Comparison of ENCODE assay signal across 34 mouse cellular contexts in the genomic region with DNA sequence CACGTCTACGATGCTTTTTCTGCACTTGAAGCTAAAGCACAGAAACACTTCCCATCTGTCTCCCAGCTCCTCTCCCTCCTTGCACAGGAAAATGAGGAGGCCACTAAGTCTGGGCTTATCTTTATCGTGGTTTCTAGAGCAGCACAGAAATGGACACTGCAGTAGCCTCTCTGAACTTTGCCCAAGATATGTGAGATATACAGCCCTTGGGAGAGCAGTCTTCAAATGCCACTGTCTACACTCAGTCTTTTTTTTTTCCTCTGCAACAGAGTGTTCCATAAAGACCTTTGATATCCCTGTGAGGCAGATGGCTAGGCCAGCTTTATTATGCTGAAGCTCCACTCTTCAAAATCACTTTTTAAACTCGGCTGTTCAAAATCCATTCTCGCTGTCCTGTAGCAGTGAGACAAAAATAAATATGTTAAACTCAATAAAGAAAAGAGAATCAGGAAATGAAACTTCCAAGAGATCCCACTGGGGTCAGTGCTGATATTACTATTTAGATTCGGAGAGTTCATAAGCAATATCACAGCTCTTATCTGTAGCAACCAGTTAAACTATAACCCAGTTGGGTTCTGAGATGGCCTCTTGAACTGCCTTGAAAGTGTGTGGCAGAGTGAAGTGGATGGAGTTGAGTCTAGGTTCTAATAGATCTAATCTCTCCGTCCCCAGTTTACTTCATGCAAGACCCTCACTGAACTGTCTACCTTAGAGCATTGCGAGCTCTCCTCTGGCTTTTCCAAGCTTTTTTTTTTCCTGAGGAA. TPM values are rescaled to one million over a fixed set of nuclear protein-coding genes. Genes with fewer than 3 reads are reported as not detected.
DNase-seq lines count a peak whose midpoint lies in the region; ATAC-seq and TF ChIP-seq lines count a peak whose summit lies in the region.
"Had no signal": no experiment of that assay in that cellular context is flagged by ENCODE, and none has a peak within 500 bp of the region (broad histone marks: within the 10 kb centered on the region; RNA-seq: fewer than 3 reads in every experiment).

No protein-coding gene starts in this region.

- H3K36me3 ChIP-seq in kidney, embryonic 14.5 days (ENCODE audit: control insufficient read depth, insufficient read depth, low read length): no peaks in the 10 kb centered on the region
- H3K36me3 ChIP-seq in lung, embryonic 16.5 days (ENCODE audit: control insufficient read depth, insufficient read depth, low read length): no peaks in the 10 kb centered on the region
- H3K36me3 ChIP-seq in liver, postnatal 0 days (replicated peaks; ENCODE audit: insufficient read depth, low read length): peaks cover 43% of the 10 kb centered on the region
- H3K36me3 ChIP-seq in forebrain, embryonic 14.5 days (ENCODE audit: control insufficient read depth, insufficient read depth, low read length): no peaks in the 10 kb centered on the region
- H3K36me3 ChIP-seq: embryonic facial prominence, embryonic 10.5 days; forebrain, embryonic 15.5 days; heart, embryonic 10.5 days; heart, embryonic 15.5 days; hindbrain, embryonic 12.5 days; limb, embryonic 10.5 days; midbrain, embryonic 12.5 days; neural tube, embryonic 13.5 days had no signal

- WGBS in kidney, embryonic 14.5 days: 73% methylated on average over 8 of the region's 8 CpGs
- WGBS in lung, embryonic 16.5 days: 45% methylated on average over 8 of the region's 8 CpGs
- 52% methylated on average over 8 of the region's 8 CpGs for WGBS in liver, postnatal 0 days (ENCODE audit: insufficient replicate concordance)
- WGBS in forebrain, embryonic 14.5 days: 90% methylated on average over 8 of the region's 8 CpGs

- H3K9ac ChIP-seq in kidney, embryonic 14.5 days (ENCODE audit: low read depth, low read length): no peak overlapping the region
- no peak overlapping the region for H3K9ac ChIP-seq in lung, embryonic 16.5 days (ENCODE audit: low read length)
- H3K9ac ChIP-seq in liver, postnatal 0 days (replicated peaks): no peak overlapping the region
- H3K9ac ChIP-seq in forebrain, embryonic 14.5 days (ENCODE audit: low read length): no peak overlapping the region
- H3K9ac ChIP-seq: embryonic facial prominence, embryonic 15.5 days; forebrain, embryonic 15.5 days; heart, embryonic 15.5 days; hindbrain, embryonic 12.5 days; limb, embryonic 15.5 days; midbrain, embryonic 12.5 days; neural tube, embryonic 13.5 days had no signal

- no peak for ATAC-seq in kidney, embryonic 14.5 days (ENCODE audit: low FRiP score, low TSS enrichment)
- ATAC-seq in lung, embryonic 16.5 days (ENCODE audit: low read depth): peak; percentile 49
- peak; percentile 8; the same call in 1 of the 2 replicates for ATAC-seq in liver, postnatal 0 days
- no peak for ATAC-seq in forebrain, embryonic 14.5 days
- ATAC-seq: activated CD4-positive, CD25-positive, alpha-beta regulatory T cell, adult 4 months; forebrain, embryonic 15.5 days; hindbrain, postnatal 0 days had no signal

- DNase-seq in kidney, postnatal 25 days: no peak
- DNase-seq in lung, postnatal 25 days (ENCODE audit: low spot score): no peak
- DNase-seq in liver, postnatal 0 days: no peak
- no peak for DNase-seq in thymus, postnatal 10 days (ENCODE audit: low spot score in 2 of 2)
- no peak for DNase-seq in spleen, postnatal 10 days (ENCODE audit: low spot score in 2 of 2)
- DNase-seq in forebrain, embryonic 14.5 days (ENCODE audit: low spot score): no peak
- DNase-seq: adrenal gland, adult 2 months; adrenal gland, postnatal 36 days; cerebellum, adult 2 months; cerebellum, postnatal 25 days; gastrocnemius, postnatal 25 days; heart, adult 11 months; kidney, adult 18-20 months; kidney, postnatal 10 days; layer of hippocampus, adult 9-11 months; lung, adult 2 months; lung, postnatal 4 days; thymus, postnatal 14 days had no signal

- H3K4me2 ChIP-seq in kidney, embryonic 14.5 days (replicated peaks; ENCODE audit: low read depth, low read length): no peak overlapping the region
- H3K4me2 ChIP-seq in lung, embryonic 16.5 days (ENCODE audit: low read depth, low read length): no peak overlapping the region
- no peak overlapping the region for H3K4me2 ChIP-seq in liver, postnatal 0 days (ENCODE audit: low read depth, low read length)
- no peak overlapping the region for H3K4me2 ChIP-seq in forebrain, embryonic 14.5 days (ENCODE audit: low read length)
- H3K4me2 ChIP-seq: embryonic facial prominence, embryonic 15.5 days; forebrain, embryonic 15.5 days; heart, embryonic 15.5 days; hindbrain, embryonic 12.5 days; limb, embryonic 15.5 days; midbrain, embryonic 12.5 days; neural tube, embryonic 13.5 days had no signal

- peak overlapping the region; percentile 14; the same call in 1 of the 2 replicates for H3K27ac ChIP-seq in kidney, embryonic 14.5 days (ENCODE audit: low read depth, low read length)
- H3K27ac ChIP-seq in lung, embryonic 16.5 days (ENCODE audit: low read length): no peak overlapping the region
- no peak overlapping the region for H3K27ac ChIP-seq in liver, postnatal 0 days (ENCODE audit: low read depth)
- no peak overlapping the region for H3K27ac ChIP-seq in forebrain, embryonic 14.5 days (ENCODE audit: low read depth, low read length)
- H3K27ac ChIP-seq: embryonic facial prominence, embryonic 10.5 days; embryonic facial prominence, embryonic 15.5 days; forebrain, embryonic 15.5 days; heart, embryonic 10.5 days; heart, embryonic 15.5 days; hindbrain, embryonic 12.5 days; hindbrain, postnatal 0 days; limb, embryonic 10.5 days; limb, embryonic 15.5 days; midbrain, embryonic 12.5 days; neural tube, embryonic 13.5 days had no signal

- no peak for TF ChIP-seq EP300 in liver, postnatal 0 days (IDR thresholded peaks at IDR 0.05; ENCODE audit: low read depth)

- H3K4me3 ChIP-seq in kidney, embryonic 14.5 days (ENCODE audit: low read length): no peak overlapping the region
- H3K4me3 ChIP-seq in lung, embryonic 16.5 days (ENCODE audit: low read length): no peak overlapping the region
- no peak overlapping the region for H3K4me3 ChIP-seq in liver, postnatal 0 days (ENCODE audit: low read depth, low read length)
- no peak overlapping the region for H3K4me3 ChIP-seq in forebrain, embryonic 14.5 days (ENCODE audit: low read depth, low read length)
- H3K4me3 ChIP-seq: embryonic facial prominence, embryonic 10.5 days; embryonic facial prominence, embryonic 15.5 days; forebrain, embryonic 15.5 days; heart, embryonic 10.5 days; heart, embryonic 15.5 days; hindbrain, embryonic 12.5 days; limb, embryonic 10.5 days; limb, embryonic 15.5 days; megakaryocyte, embryonic 14.5 days; midbrain, embryonic 12.5 days; neural tube, embryonic 13.5 days had no signal

- no peaks in the 10 kb centered on the region for H3K9me3 ChIP-seq in kidney, embryonic 14.5 days (ENCODE audit: control insufficient read depth, low read length)
- no peaks in the 10 kb centered on the region for H3K9me3 ChIP-seq in lung, embryonic 16.5 days (ENCODE audit: control insufficient read depth, low read length)
- H3K9me3 ChIP-seq in liver, postnatal 0 days (ENCODE audit: low read length): no peaks in the 10 kb centered on the region
- H3K9me3 ChIP-seq in forebrain, embryonic 14.5 days (replicated peaks; ENCODE audit: control insufficient read depth, low read length): no peaks in the 10 kb centered on the region
- H3K9me3 ChIP-seq: embryonic facial prominence, embryonic 10.5 days; embryonic facial prominence, embryonic 15.5 days; forebrain, embryonic 15.5 days; heart, embryonic 10.5 days; heart, embryonic 15.5 days; hindbrain, embryonic 12.5 days; limb, embryonic 10.5 days; limb, embryonic 15.5 days; megakaryocyte, embryonic 14.5 days; midbrain, embryonic 12.5 days; neural tube, embryonic 13.5 days had no signal

- no peak for TF ChIP-seq CTCF in liver, postnatal 0 days (IDR thresholded peaks at IDR 0.05; ENCODE audit: low read depth)

- no peaks in the 10 kb centered on the region for H3K27me3 ChIP-seq in kidney, embryonic 14.5 days (ENCODE audit: control insufficient read depth, insufficient read depth, low read length)
- no peaks in the 10 kb centered on the region for H3K27me3 ChIP-seq in lung, embryonic 16.5 days (ENCODE audit: control insufficient read depth, insufficient read depth, low read depth, low read length)
- H3K27me3 ChIP-seq in liver, postnatal 0 days (ENCODE audit: insufficient read depth, low read length): no peaks in the 10 kb centered on the region
- no peaks in the 10 kb centered on the region for H3K27me3 ChIP-seq in forebrain, embryonic 14.5 days (replicated peaks; ENCODE audit: control insufficient read depth, insufficient read depth, low read length)
- H3K27me3 ChIP-seq: CH12.LX; embryonic facial prominence, embryonic 15.5 days; forebrain, embryonic 15.5 days; heart, embryonic 15.5 days; hindbrain, embryonic 12.5 days; limb, embryonic 15.5 days; midbrain, embryonic 12.5 days; neural tube, embryonic 13.5 days had no signal

- H3K4me1 ChIP-seq in kidney, embryonic 14.5 days (ENCODE audit: control insufficient read depth, insufficient read depth, low read length): no peaks in the 10 kb centered on the region
- 0 out of 2 replicates have a peak, but pooled peaks cover under 1% of the 10 kb centered on the region for H3K4me1 ChIP-seq in lung, embryonic 16.5 days (replicated peaks; ENCODE audit: control insufficient read depth, insufficient read depth, low read length)
- H3K4me1 ChIP-seq in liver, postnatal 0 days (ENCODE audit: insufficient read depth): peaks cover 5% of the 10 kb centered on the region
- no peaks in the 10 kb centered on the region for H3K4me1 ChIP-seq in forebrain, embryonic 14.5 days (ENCODE audit: control insufficient read depth, insufficient read depth, low read length)
- H3K4me1 ChIP-seq: forebrain, embryonic 15.5 days; hindbrain, embryonic 12.5 days; midbrain, embryonic 12.5 days; neural tube, embryonic 13.5 days had no signal

RNA-seq across cellular contexts. Expression of gene Fbxo48, which starts 50.3 kb away (rescaled TPM):
- polyA plus RNA-seq in kidney, embryonic 14.5 days (2014; fragmentation: Nextera tagmentation; extraction: Ambion mirVana): 1.7 and 2.3 TPM in 2 replicates
- 1.4 TPM in 2 replicates for polyA plus RNA-seq in lung, embryonic 16.5 days (2015; fragmentation: Nextera tagmentation; extraction: Ambion mirVana)
- polyA plus RNA-seq in liver, postnatal 0 days (2015; fragmentation: Nextera tagmentation; extraction: Ambion mirVana): 0.75 TPM in 2 replicates
- 0.77 and 1.6 TPM in 2 replicates for polyA plus RNA-seq in forebrain, embryonic 14.5 days (2014; fragmentation: Nextera tagmentation; extraction: Ambion mirVana)

Comparison
In these comparisons a context has a peak if more than half of its experiments do, and no peak if none do; other contexts are left out.
1. ATAC-seq: peak in lung, embryonic 16.5 days (single experiment) and liver, postnatal 0 days (single experiment); none in kidney, embryonic 14.5 days (single experiment) and forebrain, embryonic 14.5 days (single experiment).